Mouse (Mus musculus) kidney, embryonic 14.5 days (tissue): Measurements from ENCODE around the gene Hip1r. TPM values are rescaled to one million over a fixed set of nuclear protein-coding genes. Genes with fewer than 3 reads are reported as not detected.
A peak's percentile ranks its signal among the peaks of the same experiment; 100 is the strongest.

Experiments
- ATAC-seq: fragments of 200-750 bp; cut with Nextera tagmentation; 2 replicates; pipeline ENCODE4 v1.8.0; 2017; ENCODE audit warnings: moderate number of reproducible peaks, mild to moderate bottlenecking, moderate TSS enrichment, moderate library complexity; ENCODE audit not compliant: low FRiP score, low TSS enrichment
- H3K27ac ChIP-seq: fragments of 300-500 bp; sonication (generic); 2 replicates; pipeline ENCODE4 v1.5.1; 2014; ENCODE audit warnings: low read depth, mild to moderate bottlenecking, low read length, moderate library complexity, mixed read lengths
- H3K27me3 ChIP-seq: fragments of 300-500 bp; sonication (generic); 2 replicates; pipeline ENCODE4 v1.6.1; 2014; ENCODE audit warnings: mild to moderate bottlenecking, low read length; ENCODE audit not compliant: control insufficient read depth, insufficient read depth
- H3K36me3 ChIP-seq: fragments of 300-500 bp; sonication (generic); 2 replicates; pipeline ENCODE4 v1.6.1; 2014; ENCODE audit warnings: low read length, mixed read lengths; ENCODE audit not compliant: control insufficient read depth, insufficient read depth
- H3K4me1 ChIP-seq: fragments of 300-500 bp; sonication (generic); 2 replicates; pipeline ENCODE4 v1.6.1; 2014; ENCODE audit warnings: low read length, mixed read lengths; ENCODE audit not compliant: control insufficient read depth, insufficient read depth
- H3K4me2 ChIP-seq: fragments of 300-500 bp; sonication (generic); replicated peaks from 2 replicates; pipeline ENCODE4 v1.6.1; 2014; ENCODE audit warnings: low read depth, mild to moderate bottlenecking, low read length
- H3K4me3 ChIP-seq: fragments of 300-500 bp; sonication (generic); 2 replicates; pipeline ENCODE4 v1.5.1; 2014; ENCODE audit warnings: mild to moderate bottlenecking, low read length
- H3K9ac ChIP-seq: fragments of 300-500 bp; sonication (generic); 2 replicates; pipeline ENCODE4 v1.6.1; 2014; ENCODE audit warnings: low read depth, mild to moderate bottlenecking, low read length, moderate library complexity
- H3K9me3 ChIP-seq: fragments of 300-500 bp; sonication (generic); 2 replicates; pipeline ENCODE4 v1.6.1; 2016; ENCODE audit warnings: low read length; ENCODE audit not compliant: control insufficient read depth
- WGBS: fragments of 180-500 bp; shearing (Covaris S2); extraction: QIAGEN DNeasy Blood & Tissue Kit; methylation state at CpG from one replicate; pipeline ENCODE4 v1.1.7; 2014; 5-methylcytosine and 5-hydroxymethylcytosine counted together
- polyA plus RNA-seq: library from polyadenylated mRNA; unstranded; fragments of >200 nt; fragmentation: Nextera tagmentation; extraction: Ambion mirVana; gene quantifications from 2 replicates; pipeline ENCODE4 v1.2.1, GENCODE M21; 2014

Gene Hip1r
- polyA plus RNA-seq, 1 experiment from 2014 or later: 13.0 TPM

- 63% methylated on average over 20 of the region's 20 CpGs for WGBS
Observed at GRCm38 (mm10) chr5:123989941-123990885, 16.8 kb downstream of the Hip1r start.

GRCm38 (mm10) chr5:123991321-123991720 is 17.9 kb downstream of the Hip1r start:
- peaks cover 8% of the 10 kb centered on the region; the same call in 1 of the 2 replicates for H3K36me3 ChIP-seq
- no peaks in the 10 kb centered on the region for H3K9me3 ChIP-seq
- whole genome bisulfite sequencing: 73% methylated on average over 6 of the region's 6 CpGs
- H3K27ac ChIP-seq: no peak overlapping the region
- ATAC-seq: no peak
- H3K4me2 ChIP-seq: no peak overlapping the region
- no peaks in the 10 kb centered on the region for H3K27me3 ChIP-seq
- H3K4me3 ChIP-seq: no peak overlapping the region
- H3K9ac ChIP-seq: no peak overlapping the region; the same call in 1 of the 2 replicates
- peaks cover 24% of the 10 kb centered on the region for H3K4me1 ChIP-seq

More at GRCm38 (mm10) chr5:123989941-123990885, 16.8 kb downstream of the Hip1r start:
- Histone ChIP-seq H3K4me3 (no peak overlapping the region), H3K27me3 (no peaks in the 10 kb centered on the region), H3K9ac (no peak overlapping the region), H3K4me2 (no peak overlapping the region), H3K36me3 (peaks cover 8% of the 10 kb centered on the region; the same call in 1 of the 2 replicates), H3K4me1 (peaks cover 24% of the 10 kb centered on the region), H3K27ac (no peak overlapping the region), H3K9me3 (no peaks in the 10 kb centered on the region)
- ATAC-seq: no peak

GRCm38 (mm10) chr5:123992193-123992637 is 18.8 kb downstream of the Hip1r start:
- ATAC-seq: no peak
- Histone ChIP-seq H3K36me3 (peaks cover 8% of the 10 kb centered on the region; the same call in 1 of the 2 replicates), H3K9ac (no peak overlapping the region), H3K4me1 (peaks cover 15% of the 10 kb centered on the region), H3K4me3 (no peak overlapping the region), H3K27ac (no peak overlapping the region), H3K27me3 (no peaks in the 10 kb centered on the region), H3K4me2 (no peak overlapping the region), H3K9me3 (no peaks in the 10 kb centered on the region)
- 70% methylated on average over 10 of the region's 10 CpGs for WGBS

GRCm38 (mm10) chr5:123992794-123993193 is 19.4 kb downstream of the Hip1r start:
- H3K36me3 ChIP-seq: peaks cover 8% of the 10 kb centered on the region; the same call in 1 of the 2 replicates
- H3K9me3 ChIP-seq: no peaks in the 10 kb centered on the region
- H3K4me2 ChIP-seq: no peak overlapping the region
- peaks cover 13% of the 10 kb centered on the region for H3K4me1 ChIP-seq
- H3K4me3 ChIP-seq: no peak overlapping the region
- WGBS: 30% methylated on average over 5 of the region's 5 CpGs
- no peak overlapping the region for H3K27ac ChIP-seq
- no peak overlapping the region for H3K9ac ChIP-seq
- no peaks in the 10 kb centered on the region for H3K27me3 ChIP-seq
- peak; percentile 37; the same call in 1 of the 2 replicates for ATAC-seq

- Histone ChIP-seq H3K9ac (no peak overlapping the region), H3K27ac (no peak overlapping the region), H3K36me3 (peaks cover 8% of the 10 kb centered on the region; the same call in 1 of the 2 replicates), H3K9me3 (no peaks in the 10 kb centered on the region), H3K4me3 (no peak overlapping the region), H3K4me1 (peaks cover 6% of the 10 kb centered on the region), H3K4me2 (no peak overlapping the region), H3K27me3 (no peaks in the 10 kb centered on the region)
- 81% methylated on average over 7 of the region's 7 CpGs for WGBS
- ATAC-seq: no peak
Observed at GRCm38 (mm10) chr5:123993263-123994036, 20.0 kb downstream of the Hip1r start.

- H3K27ac ChIP-seq: no peak overlapping the region
- H3K9me3 ChIP-seq: no peaks in the 10 kb centered on the region
- no peak overlapping the region for H3K9ac ChIP-seq
- ATAC-seq: no peak
- no peaks in the 10 kb centered on the region for H3K4me1 ChIP-seq
- H3K4me3 ChIP-seq: no peak overlapping the region
- no peaks in the 10 kb centered on the region for H3K27me3 ChIP-seq
- peaks cover 8% of the 10 kb centered on the region; the same call in 1 of the 2 replicates for H3K36me3 ChIP-seq
- 93% methylated on average over 7 of the region's 7 CpGs for WGBS
- H3K4me2 ChIP-seq: no peak overlapping the region
Observed at GRCm38 (mm10) chr5:123994468-123994867, 21.0 kb downstream of the Hip1r start.

- no peaks in the 10 kb centered on the region for H3K27me3 ChIP-seq
- no peak overlapping the region; the same call in 1 of the 2 replicates for H3K9ac ChIP-seq
- H3K4me3 ChIP-seq: no peak overlapping the region
- ATAC-seq: no peak
- H3K9me3 ChIP-seq: no peaks in the 10 kb centered on the region
- H3K4me1 ChIP-seq: no peaks in the 10 kb centered on the region
- no peak overlapping the region for H3K27ac ChIP-seq
- WGBS: 55% methylated on average over 6 of the region's 6 CpGs
- no peak overlapping the region for H3K4me2 ChIP-seq
- H3K36me3 ChIP-seq: peaks cover 6% of the 10 kb centered on the region; the same call in 1 of the 2 replicates
Observed at GRCm38 (mm10) chr5:123995388-123995787, 22.0 kb downstream of the Hip1r start.

- H3K4me3 ChIP-seq: no peak overlapping the region
- no peak overlapping the region for H3K27ac ChIP-seq
- no peak overlapping the region for H3K4me2 ChIP-seq
- H3K27me3 ChIP-seq: no peaks in the 10 kb centered on the region
- no peaks in the 10 kb centered on the region for H3K9me3 ChIP-seq
- no peaks in the 10 kb centered on the region for H3K4me1 ChIP-seq
- H3K9ac ChIP-seq: no peak overlapping the region
- 83% methylated on average over 10 of the region's 10 CpGs for WGBS
- H3K36me3 ChIP-seq: peaks cover 7% of the 10 kb centered on the region; the same call in 1 of the 2 replicates
- ATAC-seq: no peak
Observed at GRCm38 (mm10) chr5:123996194-123996593, 22.8 kb downstream of the Hip1r start.
